Mouse (Mus musculus): ENCODE data around the gene Tmem123. TPM values are rescaled to one million over a fixed set of nuclear protein-coding genes. Genes with fewer than 3 reads are reported as not detected.

Gene Tmem123
- polyA plus RNA-seq, 1 experiment from 2014 or later = 23.0 TPM

GRCm38 (mm10) chr9:7755889-7756423, 7.9 kb upstream of the Tmem123 start:
- no peaks in the 10 kb centered on the region for H3K9me3 ChIP-seq (ENCODE audit: control insufficient read depth, low read length)
- no peak for ATAC-seq
- H3K4me1 ChIP-seq (replicated peaks; ENCODE audit: control insufficient read depth, insufficient read depth, low read length) = no peaks in the 10 kb centered on the region
- no peak overlapping the region for H3K4me3 ChIP-seq (replicated peaks; ENCODE audit: low read length)
- WGBS = 80% methylated on average over 2 of the region's 2 CpGs
- H3K27me3 ChIP-seq (replicated peaks; ENCODE audit: control insufficient read depth, insufficient read depth, low read length) = no peaks in the 10 kb centered on the region
- no peaks in the 10 kb centered on the region for H3K36me3 ChIP-seq (ENCODE audit: control insufficient read depth, insufficient read depth)
- H3K4me2 ChIP-seq (ENCODE audit: low read length) = no peak overlapping the region
- no peak overlapping the region for H3K27ac ChIP-seq (ENCODE audit: low read length)
- no peak overlapping the region for H3K9ac ChIP-seq (replicated peaks; ENCODE audit: low read depth, low read length)

- 36% methylated on average over 17 of the region's 17 CpGs for WGBS
- H3K27ac ChIP-seq (ENCODE audit: low read length) = no peak overlapping the region
- ATAC-seq = no peak
- H3K4me2 ChIP-seq (ENCODE audit: low read length) = no peak overlapping the region
- H3K27me3 ChIP-seq (replicated peaks; ENCODE audit: control insufficient read depth, insufficient read depth, low read length) = peaks cover 6% of the 10 kb centered on the region; the same call in 1 of the 2 replicates
- H3K9ac ChIP-seq (replicated peaks; ENCODE audit: low read depth, low read length) = no peak overlapping the region
- peaks cover 7% of the 10 kb centered on the region for H3K4me1 ChIP-seq (replicated peaks; ENCODE audit: control insufficient read depth, insufficient read depth, low read length)
- H3K4me3 ChIP-seq (replicated peaks; ENCODE audit: low read length) = no peak overlapping the region
- no peaks in the 10 kb centered on the region for H3K9me3 ChIP-seq (ENCODE audit: control insufficient read depth, low read length)
- H3K36me3 ChIP-seq (ENCODE audit: control insufficient read depth, insufficient read depth) = no peaks in the 10 kb centered on the region
These were observed 1.9 kb upstream of the Tmem123 start for GRCm38 (mm10) chr9:7761906-7762455.

- no peaks in the 10 kb centered on the region for H3K9me3 ChIP-seq (ENCODE audit: control insufficient read depth, low read length)
- peaks cover 11% of the 10 kb centered on the region for H3K4me1 ChIP-seq (replicated peaks; ENCODE audit: control insufficient read depth, insufficient read depth, low read length)
- no peak for ATAC-seq
- no peak overlapping the region for H3K27ac ChIP-seq (ENCODE audit: low read length)
- H3K36me3 ChIP-seq (ENCODE audit: control insufficient read depth, insufficient read depth) = no peaks in the 10 kb centered on the region
- H3K9ac ChIP-seq (replicated peaks; ENCODE audit: low read depth, low read length) = no peak overlapping the region
- no peak overlapping the region for H3K4me3 ChIP-seq (replicated peaks; ENCODE audit: low read length)
- 85% methylated on average over 3 of the region's 3 CpGs for WGBS
- H3K4me2 ChIP-seq (ENCODE audit: low read length) = no peak overlapping the region
- peaks cover 6% of the 10 kb centered on the region; the same call in 1 of the 2 replicates for H3K27me3 ChIP-seq (replicated peaks; ENCODE audit: control insufficient read depth, insufficient read depth, low read length)
These were observed 1.1 kb upstream of the Tmem123 start for GRCm38 (mm10) chr9:7762741-7763140.

- H3K9me3 ChIP-seq (ENCODE audit: control insufficient read depth, low read length) = no peaks in the 10 kb centered on the region
- WGBS = under 1% methylated on average over 14 of the region's 14 CpGs
- peak overlapping the region; percentile 85 for H3K4me2 ChIP-seq (ENCODE audit: low read length)
- H3K27ac ChIP-seq (ENCODE audit: low read length) = peak overlapping the region; percentile 66
- no peaks in the 10 kb centered on the region for H3K36me3 ChIP-seq (ENCODE audit: control insufficient read depth, insufficient read depth)
- H3K27me3 ChIP-seq (replicated peaks; ENCODE audit: control insufficient read depth, insufficient read depth, low read length) = peaks cover 6% of the 10 kb centered on the region; the same call in 1 of the 2 replicates
- H3K9ac ChIP-seq (replicated peaks; ENCODE audit: low read depth, low read length) = peak overlapping the region; percentile 83
- peak; percentile 21 for ATAC-seq
- H3K4me3 ChIP-seq (replicated peaks; ENCODE audit: low read length) = peak overlapping the region; percentile 83
- H3K4me1 ChIP-seq (replicated peaks; ENCODE audit: control insufficient read depth, insufficient read depth, low read length) = peaks cover 13% of the 10 kb centered on the region
These were observed 626 bp downstream of the Tmem123 start for GRCm38 (mm10) chr9:7764463-7764871.

GRCm38 (mm10) chr9:7765236-7765635, 1.4 kb downstream of the Tmem123 start:
- no peak for ATAC-seq
- Histone ChIP-seq H3K9me3 (ENCODE audit: control insufficient read depth, low read length) (no peaks in the 10 kb centered on the region), H3K4me2 (ENCODE audit: low read length) (peak overlapping the region; percentile 85), H3K4me1 (replicated peaks; ENCODE audit: control insufficient read depth, insufficient read depth, low read length) (peaks cover 13% of the 10 kb centered on the region), H3K36me3 (ENCODE audit: control insufficient read depth, insufficient read depth) (no peaks in the 10 kb centered on the region), H3K4me3 (replicated peaks; ENCODE audit: low read length) (peak overlapping the region; percentile 83), H3K27me3 (replicated peaks; ENCODE audit: control insufficient read depth, insufficient read depth, low read length) (peaks cover 6% of the 10 kb centered on the region; the same call in 1 of the 2 replicates), H3K27ac (ENCODE audit: low read length) (no peak overlapping the region), H3K9ac (replicated peaks; ENCODE audit: low read depth, low read length) (no peak overlapping the region)
- 66% methylated on average over 3 of the region's 3 CpGs for WGBS

GRCm38 (mm10) chr9:7766582-7766981, 2.7 kb downstream of the Tmem123 start:
- Histone ChIP-seq H3K9ac (replicated peaks; ENCODE audit: low read depth, low read length) (no peak overlapping the region), H3K4me2 (ENCODE audit: low read length) (peak overlapping the region; percentile 8; the same call in 1 of the 2 replicates), H3K36me3 (ENCODE audit: control insufficient read depth, insufficient read depth) (no peaks in the 10 kb centered on the region), H3K27ac (ENCODE audit: low read length) (no peak overlapping the region), H3K9me3 (ENCODE audit: control insufficient read depth, low read length) (no peaks in the 10 kb centered on the region), H3K27me3 (replicated peaks; ENCODE audit: control insufficient read depth, insufficient read depth, low read length) (peaks cover 6% of the 10 kb centered on the region; the same call in 1 of the 2 replicates), H3K4me3 (replicated peaks; ENCODE audit: low read length) (no peak overlapping the region), H3K4me1 (replicated peaks; ENCODE audit: control insufficient read depth, insufficient read depth, low read length) (peaks cover 13% of the 10 kb centered on the region)
- 69% methylated on average over 3 of the region's 3 CpGs for WGBS
- no peak for ATAC-seq

- WGBS = 17% methylated on average over 2 of the region's 2 CpGs
- peak; percentile 21 for ATAC-seq
- H3K36me3 ChIP-seq (ENCODE audit: control insufficient read depth, insufficient read depth) = no peaks in the 10 kb centered on the region
- 0 out of 2 replicates have a peak overlapping the region, but pooled peaks have one; percentile 4 for H3K4me2 ChIP-seq (ENCODE audit: low read length)
- peak overlapping the region; percentile 61 for H3K27ac ChIP-seq (ENCODE audit: low read length)
- no peak overlapping the region for H3K4me3 ChIP-seq (replicated peaks; ENCODE audit: low read length)
- H3K9ac ChIP-seq (replicated peaks; ENCODE audit: low read depth, low read length) = no peak overlapping the region
- H3K4me1 ChIP-seq (replicated peaks; ENCODE audit: control insufficient read depth, insufficient read depth, low read length) = peaks cover 13% of the 10 kb centered on the region
- H3K27me3 ChIP-seq (replicated peaks; ENCODE audit: control insufficient read depth, insufficient read depth, low read length) = peaks cover 4% of the 10 kb centered on the region; the same call in 1 of the 2 replicates
- no peaks in the 10 kb centered on the region for H3K9me3 ChIP-seq (ENCODE audit: control insufficient read depth, low read length)
These were observed 3.7 kb downstream of the Tmem123 start for GRCm38 (mm10) chr9:7767526-7767925.

GRCm38 (mm10) chr9:7769081-7769480, 5.2 kb downstream of the Tmem123 start:
- no peak for ATAC-seq
- H3K27ac ChIP-seq (ENCODE audit: low read length) = no peak overlapping the region
- H3K9me3 ChIP-seq (ENCODE audit: control insufficient read depth, low read length) = no peaks in the 10 kb centered on the region
- WGBS = 68% methylated on average over 4 of the region's 4 CpGs
- H3K27me3 ChIP-seq (replicated peaks; ENCODE audit: control insufficient read depth, insufficient read depth, low read length) = no peaks in the 10 kb centered on the region
- peaks cover 10% of the 10 kb centered on the region for H3K4me1 ChIP-seq (replicated peaks; ENCODE audit: control insufficient read depth, insufficient read depth, low read length)
- H3K4me2 ChIP-seq (ENCODE audit: low read length) = no peak overlapping the region
- no peak overlapping the region for H3K9ac ChIP-seq (replicated peaks; ENCODE audit: low read depth, low read length)
- H3K36me3 ChIP-seq (ENCODE audit: control insufficient read depth, insufficient read depth) = no peaks in the 10 kb centered on the region
- H3K4me3 ChIP-seq (replicated peaks; ENCODE audit: low read length) = no peak overlapping the region

- ATAC-seq = no peak
- no peak overlapping the region for H3K27ac ChIP-seq (ENCODE audit: low read length)
- 84% methylated on average over 5 of the region's 5 CpGs for WGBS
- H3K4me3 ChIP-seq (replicated peaks; ENCODE audit: low read length) = no peak overlapping the region
- H3K4me2 ChIP-seq (ENCODE audit: low read length) = no peak overlapping the region
- no peaks in the 10 kb centered on the region for H3K36me3 ChIP-seq (ENCODE audit: control insufficient read depth, insufficient read depth)
- no peaks in the 10 kb centered on the region for H3K9me3 ChIP-seq (ENCODE audit: control insufficient read depth, low read length)
- no peak overlapping the region for H3K9ac ChIP-seq (replicated peaks; ENCODE audit: low read depth, low read length)
- H3K4me1 ChIP-seq (replicated peaks; ENCODE audit: control insufficient read depth, insufficient read depth, low read length) = peaks cover 10% of the 10 kb centered on the region
- no peaks in the 10 kb centered on the region for H3K27me3 ChIP-seq (replicated peaks; ENCODE audit: control insufficient read depth, insufficient read depth, low read length)
These were observed 5.7 kb downstream of the Tmem123 start for GRCm38 (mm10) chr9:7769491-7769890.

Measured in forebrain, embryonic 16.5 days (tissue).